9 mouse cellular contexts compared by ENCODE assay signal in genomic region chr5:138658922-138659321, GRCm38 (mm10). TPM values are rescaled to one million over a fixed set of nuclear protein-coding genes. Genes with fewer than 3 reads are reported as not detected.
DNase-seq lines count a peak whose midpoint lies in the region; ATAC-seq and TF ChIP-seq lines count a peak whose summit lies in the region.
"Had no signal": no experiment of that assay in that cellular context is flagged by ENCODE, and none has a peak within 500 bp of the region (broad histone marks: within the 10 kb centered on the region; RNA-seq: fewer than 3 reads in every experiment).

No protein-coding gene starts in this region.

- no peaks in the 10 kb centered on the region for H3K36me3 ChIP-seq in ES-E14 (ENCODE audit: control insufficient read depth, insufficient read depth, low read length, poor library complexity, severe bottlenecking)
- H3K36me3 ChIP-seq in forebrain, postnatal 0 days (ENCODE audit: insufficient read depth), result no peaks in the 10 kb centered on the region
- no peaks in the 10 kb centered on the region for H3K36me3 ChIP-seq in kidney, postnatal 0 days (ENCODE audit: insufficient read depth, low read length)
- H3K36me3 ChIP-seq in small intestine, adult 2 months (ENCODE audit: control insufficient read depth, insufficient read depth, low read length), result no peaks in the 10 kb centered on the region
- H3K36me3 ChIP-seq: midbrain, embryonic 12.5 days had no signal

- no peaks in the 10 kb centered on the region for H3K9me3 ChIP-seq in ES-E14 (ENCODE audit: control insufficient read depth, insufficient read depth, low read depth, low read length)
- no peaks in the 10 kb centered on the region for H3K9me3 ChIP-seq in forebrain, postnatal 0 days (ENCODE audit: low read length)
- no peaks in the 10 kb centered on the region for H3K9me3 ChIP-seq in kidney, postnatal 0 days (replicated peaks; ENCODE audit: low read length)
- H3K9me3 ChIP-seq: midbrain, embryonic 12.5 days had no signal

- peak; percentile 91 for TF ChIP-seq CTCF in forebrain, postnatal 0 days (IDR thresholded peaks at IDR 0.05; ENCODE audit: low read depth)
- TF ChIP-seq CTCF in kidney, postnatal 0 days (IDR thresholded peaks at IDR 0.05; ENCODE audit: low read depth), result peak; percentile 96
- TF ChIP-seq CTCF in small intestine, adult 2 months (IDR thresholded peaks at IDR 0.05; ENCODE audit: extremely low read depth, insufficient read length, insufficient replicate concordance, low read depth, low read length), result peak; percentile 74; the same call in 1 of the 2 replicates

- no peak overlapping the region for H3K9ac ChIP-seq in ES-E14 (ENCODE audit: insufficient read depth, low read depth, low read length, poor library complexity, severe bottlenecking)
- H3K9ac ChIP-seq in forebrain, postnatal 0 days, result no peak overlapping the region
- H3K9ac ChIP-seq in kidney, postnatal 0 days (ENCODE audit: low read depth, low read length), result no peak overlapping the region
- H3K9ac ChIP-seq: midbrain, embryonic 12.5 days had no signal

- peak; percentile 45; the same call in 1 of the 2 replicates for ATAC-seq in cerebellum, adult (ENCODE audit: insufficient number of reproducible peaks, low FRiP score, low TSS enrichment)
- ATAC-seq in forebrain, postnatal 0 days, result peak; percentile 47; the same call in 1 of the 2 replicates
- no peak for ATAC-seq in kidney, postnatal 0 days (replicated peaks; ENCODE audit: low FRiP score, low read depth)

- 7% methylated on average over 5 of the region's 5 CpGs for WGBS in forebrain, postnatal 0 days
- WGBS in kidney, postnatal 0 days, result 10% methylated on average over 5 of the region's 5 CpGs
- 6% methylated on average over 5 of the region's 5 CpGs for WGBS in small intestine, adult 2 months

- peak; percentile 29 for DNase-seq in gastrocnemius, postnatal 10 days
- no peak for DNase-seq in gastrocnemius, adult 8-10 months (ENCODE audit: low spot score in 2 of 2)
- DNase-seq in ES-E14 (ENCODE audit: low read depth, low spot score), result peak; percentile 39
- peak; percentile 81 for DNase-seq in forebrain, postnatal 0 days
- DNase-seq in kidney, postnatal 0 days (ENCODE audit: low spot score), result peak; percentile 90
- DNase-seq in lung, postnatal 14 days, result peak; percentile 51

- no peak overlapping the region for H3K4me2 ChIP-seq in forebrain, postnatal 0 days (ENCODE audit: low read depth)
- H3K4me2 ChIP-seq in kidney, postnatal 0 days (ENCODE audit: low read length), result no peak overlapping the region
- H3K4me2 ChIP-seq: midbrain, embryonic 12.5 days had no signal

- no peak overlapping the region for H3K27ac ChIP-seq in ES-E14 (ENCODE audit: insufficient read depth, low read depth, low read length, poor library complexity, severe bottlenecking)
- H3K27ac ChIP-seq in forebrain, postnatal 0 days (ENCODE audit: low read depth, low read length), result no peak overlapping the region
- no peak overlapping the region for H3K27ac ChIP-seq in kidney, postnatal 0 days
- H3K27ac ChIP-seq in small intestine, adult 2 months (ENCODE audit: insufficient read depth, low read depth, low read length), result no peak overlapping the region
- H3K27ac ChIP-seq: midbrain, embryonic 12.5 days had no signal

- in situ Hi-C loops in ES-E14 (cut with MboI; ENCODE audit: low sequenced_read_pairs in 2 of 2, unreplicated experiment in 2 of 2), result no loop called here

- no peaks in the 10 kb centered on the region for H3K4me1 ChIP-seq in ES-E14 (ENCODE audit: control insufficient read depth in 2 of 2, insufficient read depth in 2 of 2, low read length in 2 of 2, poor library complexity in 1 of 2)
- H3K4me1 ChIP-seq in forebrain, postnatal 0 days (ENCODE audit: insufficient read depth), result no peaks in the 10 kb centered on the region
- no peaks in the 10 kb centered on the region for H3K4me1 ChIP-seq in kidney, postnatal 0 days (replicated peaks; ENCODE audit: insufficient read depth, low read length)
- H3K4me1 ChIP-seq in small intestine, adult 2 months (ENCODE audit: control insufficient read depth, insufficient read depth, insufficient read length, low read length), result no peaks in the 10 kb centered on the region
- H3K4me1 ChIP-seq: midbrain, embryonic 12.5 days had no signal

- TF ChIP-seq POLR2A in small intestine, adult 2 months (IDR thresholded peaks at IDR 0.05; ENCODE audit: low read depth, low read length), result no peak

- no peak overlapping the region for H3K4me3 ChIP-seq in ES-E14 (ENCODE audit: insufficient read depth in 1 of 2, low read depth in 1 of 2, low read length in 2 of 2, poor library complexity in 1 of 2, severe bottlenecking in 1 of 2)
- no peak overlapping the region for H3K4me3 ChIP-seq in forebrain, postnatal 0 days (ENCODE audit: low read depth, low read length)
- H3K4me3 ChIP-seq in kidney, postnatal 0 days (replicated peaks; ENCODE audit: low read depth, low read length), result no peak overlapping the region
- no peak overlapping the region for H3K4me3 ChIP-seq in small intestine, adult 2 months (ENCODE audit: low read depth, low read length)
- H3K4me3 ChIP-seq: midbrain, embryonic 12.5 days had no signal

- no peaks in the 10 kb centered on the region for H3K27me3 ChIP-seq in forebrain, postnatal 0 days (ENCODE audit: insufficient read depth, low read length)
- H3K27me3 ChIP-seq in kidney, postnatal 0 days (ENCODE audit: insufficient read depth, low read length), result no peaks in the 10 kb centered on the region
- H3K27me3 ChIP-seq in small intestine, adult 2 months (ENCODE audit: control insufficient read depth, insufficient read depth, low read length), result no peaks in the 10 kb centered on the region
- H3K27me3 ChIP-seq: midbrain, embryonic 12.5 days had no signal

TF ChIP-seq in ES-E14, 5 proteins besides CTCF, POLR2A, EP300 and RAD21:
- no peak for TF ChIP-seq MAFK (IDR thresholded peaks at IDR 0.05; ENCODE audit: insufficient read depth, low read depth, low read length)
- TF ChIP-seq ZC3H11A (IDR thresholded peaks at IDR 0.05; ENCODE audit: borderline replicate concordance, low read depth, low read length), result no peak
- TF ChIP-seq ZNF384 (IDR thresholded peaks at IDR 0.05; ENCODE audit: low read depth, low read length), result no peak
- TF ChIP-seq HCFC1 (IDR thresholded peaks at IDR 0.05; ENCODE audit: borderline replicate concordance, insufficient read depth, low read length), result no peak
- no peak for TF ChIP-seq CHD2 (IDR thresholded peaks at IDR 0.05; ENCODE audit: low read depth, low read length)

RNA-seq across cellular contexts. Expression of gene A430033K04Rik, which starts 36.3 kb away (rescaled TPM):
- 1 to 10 TPM; 2.9 to 5.1 TPM for total RNA-seq in gastrocnemius, postnatal 10 days (2021)
- 1 to 10 TPM; 2.3 to 2.9 (median 2.8) TPM for total RNA-seq in gastrocnemius, adult 8-10 months (2022)
- total RNA-seq in ES-E14 (2012; rRNA removed), result 1.9 and 2.2 TPM in 2 replicates
- total RNA-seq in forebrain, postnatal 0 days (2014; rRNA removed), result 22.8 and 26.1 TPM in 2 replicates
- polyA plus RNA-seq in forebrain, postnatal 0 days (2015; fragmentation: Nextera tagmentation; extraction: Ambion mirVana), result 12.1 and 14.0 TPM in 2 replicates
- polyA plus RNA-seq in kidney, postnatal 0 days (2015; fragmentation: Nextera tagmentation; extraction: Ambion mirVana), result 6.4 and 8.1 TPM in 2 replicates
- 0.28 and 0.62 TPM in 2 replicates for polyA plus RNA-seq in small intestine, adult 2 months (2012; rRNA removed)

RNA-seq across cellular contexts. Expression of gene Zfp68, which starts 39.4 kb away (rescaled TPM):
- 10 to 100 TPM; 19.2 to 22.1 TPM for total RNA-seq in gastrocnemius, postnatal 10 days (2021)
- 10 to 100 TPM; 13.9 to 19.7 (median 17.5) TPM for total RNA-seq in gastrocnemius, adult 8-10 months (2022)
- total RNA-seq in ES-E14 (2012; rRNA removed), result 8.4 and 10.0 TPM in 2 replicates
- total RNA-seq in forebrain, postnatal 0 days (2014; rRNA removed), result 67.0 and 70.6 TPM in 2 replicates
- polyA plus RNA-seq in forebrain, postnatal 0 days (2015; fragmentation: Nextera tagmentation; extraction: Ambion mirVana), result 53.9 TPM in 2 replicates
- polyA plus RNA-seq in kidney, postnatal 0 days (2015; fragmentation: Nextera tagmentation; extraction: Ambion mirVana), result 57.8 and 59.8 TPM in 2 replicates
- polyA plus RNA-seq in small intestine, adult 2 months (2012; rRNA removed), result 1.3 and 2.0 TPM in 2 replicates

Comparison
In these comparisons a context has a peak if more than half of its experiments do, and no peak if none do; other contexts are left out.
1. DNase-seq: peak in gastrocnemius, postnatal 10 days (single experiment), ES-E14 (single experiment), forebrain, postnatal 0 days (single experiment), kidney, postnatal 0 days (single experiment) and lung, postnatal 14 days (single experiment); none in gastrocnemius, adult 8-10 months (0 of 2).
2. Peak in every context shown above with its lines, with median percentiles within 50 percentile points of each other: CTCF ChIP-seq.